Mouse (Mus musculus) heart, embryonic 16.5 days (tissue): ENCODE measurements at regions not wholly inside any gene's neighbourhood (a gene's known extent, or its start where the extent isn't known, plus 50 kb on each side); places are given as distances from the start of the nearest gene placed in this dataset.
A peak's percentile ranks its signal among the peaks of the same experiment; 100 is the strongest.
"Not testable (repeated sequence)": the region's sequence is repeated elsewhere in the genome, so short reads cannot be mapped to it uniquely, and the experiment has no call there.

Experiments used
- ATAC-seq: fragments of 200-750 bp; cut with Nextera tagmentation; replicated peaks from 2 replicates; pipeline ENCODE4 v1.8.0; 2017; ENCODE audit warnings: moderate number of reproducible peaks; ENCODE audit not compliant: insufficient read depth, low FRiP score; ENCODE audit errors: extremely low read depth
- H3K27ac ChIP-seq: fragments of 300-500 bp; sonication (generic); 2 replicates; pipeline ENCODE4 v1.5.1; 2014; ENCODE audit warnings: mild to moderate bottlenecking, low read length, control low read depth, moderate library complexity
- H3K27me3 ChIP-seq: fragments of 300-500 bp; sonication (generic); 2 replicates; pipeline ENCODE4 v1.6.1; 2014; ENCODE audit warnings: low read length, mixed read lengths; ENCODE audit not compliant: control insufficient read depth, insufficient read depth
- H3K36me3 ChIP-seq: fragments of 300-500 bp; sonication (generic); 2 replicates; pipeline ENCODE4 v1.6.1; 2014; ENCODE audit not compliant: control insufficient read depth, insufficient read depth
- H3K4me1 ChIP-seq: fragments of 300-500 bp; sonication (generic); 2 replicates; pipeline ENCODE4 v1.6.1; 2014; ENCODE audit warnings: low read length, mixed read lengths; ENCODE audit not compliant: control insufficient read depth, insufficient read depth
- H3K4me2 ChIP-seq: fragments of 300-500 bp; sonication (generic); 2 replicates; pipeline ENCODE4 v1.6.1; 2014; ENCODE audit warnings: low read depth, mild to moderate bottlenecking, control low read depth, low read length
- H3K4me3 ChIP-seq: fragments of 300-500 bp; sonication (generic); 2 replicates; pipeline ENCODE4 v1.5.1; 2014; ENCODE audit warnings: mild to moderate bottlenecking, control low read depth, low read length
- H3K9ac ChIP-seq: fragments of 300-500 bp; sonication (generic); 2 replicates; pipeline ENCODE4 v1.6.1; 2014; ENCODE audit warnings: low read length, control low read depth
- H3K9me3 ChIP-seq: fragments of 300-500 bp; sonication (generic); replicated peaks from 2 replicates; pipeline ENCODE4 v1.6.1; 2016; ENCODE audit warnings: low read length; ENCODE audit not compliant: control insufficient read depth
- WGBS: fragments of 180-500 bp; shearing (Covaris S2); extraction: QIAGEN DNeasy Blood & Tissue Kit; methylation state at CpG from one replicate; pipeline ENCODE4 v1.1.7; 2014; 5-methylcytosine and 5-hydroxymethylcytosine counted together

- Histone ChIP-seq H3K9ac (no peak overlapping the region), H3K4me2 (no peak overlapping the region), H3K27ac (no peak overlapping the region), H3K4me1 (no peaks in the 10 kb centered on the region), H3K36me3 (no peaks in the 10 kb centered on the region), H3K4me3 (no peak overlapping the region), H3K27me3 (no peaks in the 10 kb centered on the region), H3K9me3 (no peaks in the 10 kb centered on the region)
- 56% methylated on average over 2 of the region's 2 CpGs for WGBS
- ATAC-seq: no peak
These were observed 505.4 kb downstream of the Sema5a start for GRCm38 (mm10) chr15:32749971-32750370.

DNA sequence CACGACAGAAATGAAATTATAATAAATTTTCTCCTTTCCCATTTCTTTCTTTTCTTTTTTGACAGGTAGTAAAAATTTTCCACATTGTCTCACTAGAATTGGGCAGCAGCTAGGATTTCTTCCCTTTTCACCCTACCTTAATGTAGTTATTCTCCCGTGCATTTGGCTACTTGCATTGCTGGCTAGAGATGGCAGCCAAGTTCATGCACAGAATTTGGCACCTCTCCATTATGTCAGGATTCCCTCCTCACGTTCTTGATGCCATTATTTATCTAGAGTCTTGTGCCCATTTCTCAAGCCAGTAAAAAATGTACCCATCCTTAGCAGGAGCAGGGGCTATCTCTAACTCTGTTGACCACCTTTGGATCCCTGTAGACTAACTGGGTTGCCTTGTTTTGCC lies 507.4 kb downstream of the Sema5a start:
- Histone ChIP-seq H3K4me3 (no peak overlapping the region), H3K4me1 (no peaks in the 10 kb centered on the region), H3K9me3 (no peaks in the 10 kb centered on the region), H3K4me2 (no peak overlapping the region), H3K27me3 (no peaks in the 10 kb centered on the region), H3K27ac (no peak overlapping the region), H3K36me3 (no peaks in the 10 kb centered on the region), H3K9ac (no peak overlapping the region)
- no peak for ATAC-seq
- 37% methylated on average over 3 of the region's 3 CpGs for WGBS

DNA sequence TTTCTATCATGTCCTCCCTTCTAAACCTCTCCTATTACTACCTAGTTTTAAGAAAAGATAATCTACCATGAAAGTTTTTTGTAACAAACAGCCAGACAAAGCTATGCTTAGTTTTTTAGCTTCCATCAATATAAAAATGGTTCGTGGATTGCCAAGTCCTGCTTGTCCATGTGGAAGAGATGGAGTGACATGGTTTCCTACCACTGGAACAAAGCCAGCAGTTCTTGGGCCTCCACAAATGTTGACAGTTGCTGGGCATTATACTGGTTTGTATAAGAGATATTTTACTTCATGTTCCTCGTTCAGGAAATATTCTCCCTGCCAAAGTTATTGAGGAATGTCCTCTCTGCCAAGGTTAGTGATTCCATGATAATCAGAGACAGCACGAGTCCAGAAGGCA lies 515.5 kb downstream of the Sema5a start:
- Histone ChIP-seq H3K4me3 (no peak overlapping the region), H3K9me3 (no peaks in the 10 kb centered on the region), H3K4me1 (no peaks in the 10 kb centered on the region), H3K4me2 (no peak overlapping the region), H3K9ac (no peak overlapping the region), H3K36me3 (no peaks in the 10 kb centered on the region), H3K27ac (no peak overlapping the region), H3K27me3 (no peaks in the 10 kb centered on the region)
- no peak for ATAC-seq
- 45% methylated on average over 3 of the region's 3 CpGs for WGBS

DNA sequence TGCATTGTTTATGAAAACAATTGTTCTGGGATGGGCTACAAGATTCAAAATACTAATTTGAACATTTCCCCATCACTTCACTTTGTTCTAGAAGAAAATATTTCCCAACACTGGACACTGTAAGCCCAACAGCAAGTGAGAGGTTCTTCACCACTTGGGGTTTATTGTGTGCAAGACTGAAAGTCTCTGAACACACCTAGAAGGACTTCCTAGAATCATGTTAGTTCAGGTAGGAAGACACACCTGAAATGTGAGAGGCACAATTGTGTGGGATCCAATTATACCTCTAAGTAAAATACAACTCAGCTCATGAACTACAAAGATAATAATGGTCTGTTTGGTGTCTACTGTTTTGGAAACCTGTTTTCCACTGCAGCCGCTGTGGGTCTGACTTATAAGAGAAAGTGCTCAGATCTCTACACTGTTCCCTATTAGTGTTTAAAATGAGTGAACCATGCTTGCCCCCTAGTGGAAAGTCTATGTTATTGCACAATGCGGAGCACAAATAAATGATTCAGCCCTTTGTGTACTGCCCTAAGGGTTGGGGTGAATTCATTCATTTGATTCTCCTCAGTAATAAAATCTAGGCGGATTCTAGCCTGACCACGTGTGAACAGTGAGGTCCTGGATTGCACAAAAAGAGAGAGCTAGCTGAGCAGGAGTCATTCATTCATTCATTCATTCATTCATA lies 521.5 kb downstream of the Sema5a start:
- H3K27me3 ChIP-seq: no peaks in the 10 kb centered on the region
- 6% methylated on average over 4 of the region's 4 CpGs for WGBS
- H3K4me1 ChIP-seq: no peaks in the 10 kb centered on the region
- no peaks in the 10 kb centered on the region for H3K36me3 ChIP-seq
- no peak; the same call in 1 of the 2 replicates for ATAC-seq
- no peak overlapping the region for H3K4me3 ChIP-seq
- H3K9ac ChIP-seq: no peak overlapping the region
- H3K9me3 ChIP-seq: no peaks in the 10 kb centered on the region
- H3K4me2 ChIP-seq: no peak overlapping the region
- no peak overlapping the region for H3K27ac ChIP-seq

DNA sequence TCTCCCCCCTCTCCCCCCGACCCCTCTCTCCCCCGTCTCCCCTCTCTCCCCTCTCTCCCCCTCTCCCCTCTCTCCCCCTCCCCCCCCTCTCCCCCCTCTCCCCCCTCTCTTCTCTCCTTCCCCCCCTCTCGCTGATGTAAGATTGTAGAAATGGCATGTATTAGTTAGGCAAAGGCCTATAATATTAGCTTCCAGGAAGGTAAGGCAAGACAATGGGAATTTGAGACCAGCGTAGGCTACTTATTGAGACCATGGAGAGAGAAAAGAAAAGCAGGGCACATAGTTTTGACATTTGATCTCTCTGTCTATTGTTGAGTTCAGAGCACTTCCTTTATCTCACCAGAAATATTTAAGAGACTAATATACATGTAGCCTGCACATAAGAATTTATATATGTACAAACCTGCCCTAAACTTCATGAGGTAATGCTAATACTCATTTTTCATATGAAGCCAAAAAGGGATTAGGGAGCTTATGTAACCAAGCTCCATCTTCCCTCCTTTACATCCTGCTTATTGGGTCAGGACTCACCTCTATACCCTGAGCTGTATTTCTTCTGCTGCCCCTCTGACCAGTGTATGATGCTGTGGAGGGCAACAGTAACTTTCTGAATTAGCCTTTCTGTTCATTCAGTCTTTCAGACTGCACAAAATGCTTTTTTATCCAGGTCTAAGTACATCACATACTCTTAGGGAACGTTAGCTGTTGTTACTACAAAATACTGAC lies 522.3 kb downstream of the Sema5a start:
- Histone ChIP-seq H3K27ac (no peak overlapping the region), H3K4me1 (no peaks in the 10 kb centered on the region), H3K9ac (no peak overlapping the region), H3K9me3 (no peaks in the 10 kb centered on the region), H3K4me3 (no peak overlapping the region), H3K4me2 (no peak overlapping the region), H3K36me3 (no peaks in the 10 kb centered on the region), H3K27me3 (no peaks in the 10 kb centered on the region)
- 77% methylated on average over 2 of the region's 5 CpGs for WGBS
- no peak for ATAC-seq

DNA sequence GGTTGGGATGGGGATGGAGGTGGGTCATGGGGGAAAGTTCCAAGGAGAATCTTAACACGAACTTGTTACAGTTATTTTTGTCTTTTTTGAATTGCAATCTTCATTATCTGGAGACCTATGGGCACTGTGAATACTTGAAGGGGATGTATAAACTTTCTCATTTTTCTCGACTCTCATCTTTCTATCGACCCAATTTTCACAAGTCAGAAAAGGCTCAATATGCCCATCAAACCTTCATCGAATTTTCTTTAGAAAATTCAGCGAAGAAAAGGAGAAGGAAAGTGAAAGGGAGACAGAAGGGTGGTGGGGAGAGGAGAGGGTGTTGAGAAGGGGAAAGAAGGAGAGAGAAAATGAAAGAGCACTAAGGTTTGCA lies 533.6 kb downstream of the Sema5a start:
- not testable (repeated sequence) for H3K4me1 ChIP-seq, H3K27me3 ChIP-seq, ATAC-seq, H3K36me3 ChIP-seq, H3K9me3 ChIP-seq, H3K27ac ChIP-seq, H3K9ac ChIP-seq
- H3K4me3 ChIP-seq: peak overlapping the region; percentile 66
- WGBS: 28% methylated on average over 5 of the region's 5 CpGs
- H3K4me2 ChIP-seq: peak overlapping the region; percentile 64

DNA sequence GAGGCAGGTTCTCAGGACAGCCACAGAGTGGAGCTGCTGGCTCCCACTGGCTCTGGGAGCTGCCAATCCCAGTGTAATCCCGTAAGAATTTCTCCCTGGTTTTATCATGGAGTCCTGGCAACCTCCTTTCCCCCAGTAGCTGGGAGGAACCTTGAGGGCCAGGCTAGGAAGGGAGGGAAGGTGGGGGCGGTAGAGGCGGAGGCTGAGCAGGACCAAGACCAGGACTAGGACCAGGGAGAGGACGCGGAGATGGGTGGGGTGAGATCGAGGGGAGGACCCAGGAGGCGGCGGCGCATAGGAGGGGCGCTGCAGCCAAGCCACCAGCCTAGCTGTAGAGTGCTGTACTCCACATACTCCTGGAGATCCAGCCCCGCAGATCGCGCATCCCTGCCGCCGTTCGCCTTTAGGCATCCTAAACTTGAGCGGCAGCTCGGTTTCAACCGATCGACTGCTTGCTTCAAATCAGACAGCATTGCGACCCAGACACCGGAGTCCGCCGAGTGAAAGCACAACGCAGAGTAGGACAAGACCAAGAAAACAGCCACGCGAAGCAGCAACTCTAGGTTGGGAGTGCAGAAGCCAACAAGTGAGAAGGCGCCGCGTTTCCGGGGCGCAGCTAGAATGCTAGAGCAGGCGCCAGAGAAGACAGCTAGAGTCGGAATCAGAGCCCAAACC lies 534.1 kb downstream of the Sema5a start:
- peak; percentile 96 for ATAC-seq
- H3K27me3 ChIP-seq: not testable (repeated sequence)
- WGBS: under 1% methylated on average over 33 of the region's 34 CpGs

GRCm38 (mm10) chr15:32779274-32779615 lies 534.6 kb downstream of the Sema5a start:
- WGBS: 4% methylated on average over 11 of the region's 11 CpGs
- Histone ChIP-seq H3K4me2 (peak overlapping the region; percentile 64), H3K27ac (peak overlapping the region; percentile 40; the same call in 1 of the 2 replicates), H3K4me3 (peak overlapping the region; percentile 66), H3K9ac (peak overlapping the region; percentile 57)
- 0 out of 2 replicates have a peak, but pooled peaks have one; percentile 16 for ATAC-seq
- not testable (repeated sequence) for H3K27me3 ChIP-seq, H3K36me3 ChIP-seq, H3K4me1 ChIP-seq, H3K9me3 ChIP-seq

More for the DNA sequence above, 534.1 kb downstream of the Sema5a start:
- Histone ChIP-seq H3K4me3 (peak overlapping the region; percentile 66), H3K27ac (peak overlapping the region; percentile 40; the same call in 1 of the 2 replicates), H3K4me2 (peak overlapping the region; percentile 64), H3K9ac (peak overlapping the region; percentile 57)
- H3K9me3 ChIP-seq, H3K36me3 ChIP-seq, H3K4me1 ChIP-seq: not testable (repeated sequence)

DNA sequence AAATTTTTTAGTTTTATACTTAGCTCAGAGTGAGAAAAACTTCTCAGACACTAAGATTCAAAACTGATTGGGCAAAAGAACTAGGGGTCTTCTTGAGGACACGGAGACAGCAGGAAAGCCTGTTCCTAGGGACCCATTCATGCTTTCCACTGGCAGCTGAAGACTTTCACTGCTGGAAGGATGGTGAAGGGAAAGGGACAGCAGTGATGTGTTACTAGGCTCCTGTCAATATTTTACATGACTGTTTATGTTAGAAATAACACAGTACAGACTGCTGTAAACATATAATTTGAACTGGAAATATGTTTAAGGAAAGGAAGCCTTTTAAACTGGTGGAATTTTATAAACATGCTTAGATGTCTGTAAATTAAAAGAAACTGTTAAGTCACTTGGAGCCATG lies 537.0 kb downstream of the Sema5a start:
- H3K4me3 ChIP-seq, ATAC-seq, H3K4me1 ChIP-seq, H3K27me3 ChIP-seq, H3K9ac ChIP-seq, H3K27ac ChIP-seq, H3K4me2 ChIP-seq, H3K36me3 ChIP-seq, H3K9me3 ChIP-seq: not testable (repeated sequence)
- WGBS: 56% methylated on average over 1 of the region's 1 CpGs
